Mouse (Mus musculus) limb, embryonic 14.5 days (tissue): ENCODE results near the gene Gm17482. TPM values are rescaled to one million over a fixed set of nuclear protein-coding genes. Genes with fewer than 3 reads are reported as not detected.

Source experiments
- ATAC-seq: fragments of 200-750 bp; cut with Nextera tagmentation; 2 replicates; pipeline ENCODE4 v1.8.0; 2017; ENCODE audit warnings: low read depth, moderate number of reproducible peaks, moderate TSS enrichment; ENCODE audit not compliant: low FRiP score
- DNase-seq: peaks from one replicate; pipeline ENCODE4 v3.0.0-alpha.2; 2015; ENCODE audit warnings: low spot score
- H3K27ac ChIP-seq: fragments of 300-500 bp; sonication (generic); replicated peaks from 2 replicates; pipeline ENCODE4 v1.5.1; 2014; ENCODE audit warnings: low read depth, mild to moderate bottlenecking, low read length, moderate library complexity, mixed read lengths
- H3K27me3 ChIP-seq: fragments of 300-500 bp; sonication (generic); 2 replicates; pipeline ENCODE4 v1.6.1; 2014; ENCODE audit warnings: low read length, mixed read lengths; ENCODE audit not compliant: control insufficient read depth, insufficient read depth
- H3K36me3 ChIP-seq: fragments of 300-500 bp; sonication (generic); 2 replicates; pipeline ENCODE4 v1.6.1; 2014; ENCODE audit warnings: mild to moderate bottlenecking, low read length, moderate library complexity, mixed read lengths; ENCODE audit not compliant: control insufficient read depth, insufficient read depth
- H3K4me1 ChIP-seq: fragments of 300-500 bp; sonication (generic); 2 replicates; pipeline ENCODE4 v1.6.1; 2014; ENCODE audit warnings: antibody characterized with exemption, low read length, mixed read lengths; ENCODE audit not compliant: control insufficient read depth, insufficient read depth
- H3K4me2 ChIP-seq: fragments of 300-500 bp; sonication (generic); replicated peaks from 2 replicates; pipeline ENCODE4 v1.6.1; 2014; ENCODE audit warnings: low read depth, mild to moderate bottlenecking, low read length, moderate library complexity; ENCODE audit not compliant: severe bottlenecking
- H3K4me3 ChIP-seq: fragments of 300-500 bp; sonication (generic); replicated peaks from 2 replicates; pipeline ENCODE4 v1.5.1; 2014; ENCODE audit warnings: low read length
- H3K9ac ChIP-seq: fragments of 300-500 bp; sonication (generic); 2 replicates; pipeline ENCODE4 v1.6.1; 2014; ENCODE audit warnings: mild to moderate bottlenecking, low read depth, low read length, moderate library complexity; ENCODE audit not compliant: severe bottlenecking
- H3K9me3 ChIP-seq: fragments of 300-500 bp; sonication (generic); 2 replicates; pipeline ENCODE4 v1.6.1; 2016; ENCODE audit warnings: low read length; ENCODE audit not compliant: control insufficient read depth
- POLR2A ChIP-seq: fragments of 200-500 bp; IDR thresholded peaks from 2 replicates; pipeline ENCODE4 v1.8.0; 2012; ENCODE audit warnings: inconsistent platforms, mild to moderate bottlenecking, moderate library complexity, borderline replicate concordance; ENCODE audit not compliant: insufficient read depth, insufficient read length; ENCODE audit errors: extremely low read depth
- WGBS: fragments of 180-500 bp; shearing (Covaris S2); extraction: QIAGEN DNeasy Blood & Tissue Kit; methylation state at CpG from one replicate; pipeline ENCODE4 v1.1.7; 2014; 5-methylcytosine and 5-hydroxymethylcytosine counted together
- polyA plus RNA-seq, 2 experiments: library from polyadenylated mRNA; depleted of rRNA in 1 of 2; stranded (reverse) in 1 of 2; unstranded in 1 of 2; fragments of >200 nt; fragmentation: Nextera tagmentation in 1 of 2; extraction: Ambion mirVana in 1 of 2; gene quantifications; 2 replicates each; pipeline versions ENCODE4 v1.2.1 to v1.2.3; 2012 to 2014

Gm17482 gene
- polyA plus RNA-seq, 2 experiments = not detected

DNA sequence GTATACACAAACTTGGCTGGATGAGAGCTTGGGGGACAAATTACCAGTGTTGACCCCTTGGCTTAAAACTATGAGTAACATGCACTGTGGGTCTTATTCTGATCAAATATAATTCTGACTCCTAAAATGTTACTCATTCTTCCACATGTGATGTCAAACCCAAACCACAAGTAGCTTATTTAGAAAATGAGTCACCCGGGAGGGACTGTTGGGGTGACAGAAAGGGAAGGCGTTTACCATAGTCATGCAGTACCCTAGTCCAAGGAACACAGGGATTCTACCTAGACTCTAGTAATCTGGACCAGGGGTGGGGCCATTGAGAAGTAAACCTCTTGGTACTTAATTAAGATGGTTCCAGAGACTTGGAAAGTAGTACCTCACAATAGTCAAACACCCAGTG is 57.0 kb downstream of the Gm17482 start:
- WGBS = 94% methylated on average over 2 of the region's 2 CpGs
- TF ChIP-seq POLR2A = no peak

DNA sequence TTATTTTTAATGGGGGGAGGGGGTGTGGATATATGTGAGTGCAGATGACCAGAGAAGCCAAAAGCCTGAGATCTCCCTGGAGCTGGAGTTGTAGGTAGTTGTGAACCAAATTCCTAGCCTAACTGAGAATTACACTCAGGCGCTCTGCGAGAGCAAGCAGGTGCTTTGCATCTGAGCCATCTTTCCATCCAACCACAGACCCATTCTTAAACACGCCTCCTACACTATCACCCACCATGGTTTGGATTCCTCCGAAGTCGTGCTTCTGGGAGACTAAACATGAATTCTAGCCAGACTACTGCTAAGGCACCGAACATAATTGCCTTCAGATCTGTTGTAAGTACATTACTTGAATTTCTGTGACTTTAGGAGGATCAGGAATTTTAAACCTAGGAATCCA is 59.3 kb downstream of the Gm17482 start:
- no peak for ATAC-seq
- H3K27me3 ChIP-seq = no peaks in the 10 kb centered on the region
- no peak overlapping the region for H3K4me3 ChIP-seq
- no peak overlapping the region for H3K4me2 ChIP-seq
- H3K36me3 ChIP-seq = no peaks in the 10 kb centered on the region
- no peak overlapping the region for H3K9ac ChIP-seq
- no peak for TF ChIP-seq POLR2A
- WGBS = 79% methylated on average over 6 of the region's 6 CpGs
- no peaks in the 10 kb centered on the region for H3K9me3 ChIP-seq
- no peak for DNase-seq
- H3K27ac ChIP-seq = no peak overlapping the region
- no peaks in the 10 kb centered on the region for H3K4me1 ChIP-seq

More for the DNA sequence above, 57.0 kb downstream of the Gm17482 start:
- no peak overlapping the region for H3K4me3 ChIP-seq
- H3K9me3 ChIP-seq = no peaks in the 10 kb centered on the region
- H3K4me1 ChIP-seq = no peaks in the 10 kb centered on the region
- ATAC-seq (no peak), DNase-seq (no peak)
- no peak overlapping the region for H3K4me2 ChIP-seq
- no peaks in the 10 kb centered on the region for H3K27me3 ChIP-seq
- H3K27ac ChIP-seq = no peak overlapping the region
- H3K36me3 ChIP-seq = no peaks in the 10 kb centered on the region
- no peak overlapping the region for H3K9ac ChIP-seq

DNA sequence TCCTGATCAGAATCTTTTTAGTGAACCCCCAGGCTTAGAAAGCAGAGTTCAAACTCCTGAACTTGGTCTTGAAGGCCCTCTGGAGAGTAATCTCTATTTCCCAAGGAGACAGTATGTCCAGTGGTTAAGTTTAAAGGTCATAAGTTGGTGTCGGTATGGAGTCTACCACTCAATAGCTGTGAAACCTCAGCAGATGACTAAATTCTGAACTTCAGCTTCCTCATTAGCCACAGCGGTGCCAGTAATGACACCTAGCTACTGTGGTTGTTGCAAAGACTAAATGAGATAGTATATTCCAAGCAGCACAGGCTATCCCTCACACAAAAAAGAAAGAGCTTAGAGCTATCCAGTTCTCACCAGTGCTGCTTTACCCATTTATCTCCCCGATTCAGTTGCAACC is 61.1 kb downstream of the Gm17482 start:
- 86% methylated on average over 3 of the region's 3 CpGs for WGBS
- Histone ChIP-seq H3K9ac (no peak overlapping the region), H3K36me3 (no peaks in the 10 kb centered on the region), H3K9me3 (no peaks in the 10 kb centered on the region), H3K4me2 (no peak overlapping the region), H3K4me3 (no peak overlapping the region), H3K27me3 (no peaks in the 10 kb centered on the region), H3K27ac (no peak overlapping the region), H3K4me1 (no peaks in the 10 kb centered on the region)
- no peak for TF ChIP-seq POLR2A
- DNase-seq = no peak
- ATAC-seq = no peak

DNA sequence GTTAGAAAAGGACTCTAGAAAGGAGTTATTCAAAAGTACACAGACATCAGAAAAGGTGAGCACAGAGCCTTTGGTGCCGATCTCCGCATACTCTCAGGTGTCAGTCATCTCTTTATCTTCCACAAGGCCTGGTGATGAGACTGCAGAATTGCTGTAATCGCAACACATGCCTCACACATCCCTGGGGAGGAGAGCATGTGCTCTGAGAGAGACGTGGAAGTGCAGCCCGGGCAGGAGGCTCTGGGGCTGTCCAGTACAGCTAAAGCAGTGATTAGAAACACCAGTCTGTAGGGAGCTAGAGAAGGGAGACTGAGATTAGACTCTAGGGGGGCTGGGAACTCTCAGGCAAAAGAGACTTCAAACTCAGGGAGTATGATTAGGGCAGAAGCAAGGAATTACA is 63.4 kb downstream of the Gm17482 start:
- no peaks in the 10 kb centered on the region for H3K9me3 ChIP-seq
- no peak overlapping the region for H3K4me3 ChIP-seq
- no peaks in the 10 kb centered on the region for H3K4me1 ChIP-seq
- DNase-seq (no peak), ATAC-seq (no peak)
- TF ChIP-seq POLR2A = no peak
- no peak overlapping the region for H3K27ac ChIP-seq
- no peaks in the 10 kb centered on the region for H3K27me3 ChIP-seq
- H3K9ac ChIP-seq = no peak overlapping the region
- no peaks in the 10 kb centered on the region for H3K36me3 ChIP-seq
- H3K4me2 ChIP-seq = no peak overlapping the region
- 57% methylated on average over 5 of the region's 5 CpGs for WGBS

DNA sequence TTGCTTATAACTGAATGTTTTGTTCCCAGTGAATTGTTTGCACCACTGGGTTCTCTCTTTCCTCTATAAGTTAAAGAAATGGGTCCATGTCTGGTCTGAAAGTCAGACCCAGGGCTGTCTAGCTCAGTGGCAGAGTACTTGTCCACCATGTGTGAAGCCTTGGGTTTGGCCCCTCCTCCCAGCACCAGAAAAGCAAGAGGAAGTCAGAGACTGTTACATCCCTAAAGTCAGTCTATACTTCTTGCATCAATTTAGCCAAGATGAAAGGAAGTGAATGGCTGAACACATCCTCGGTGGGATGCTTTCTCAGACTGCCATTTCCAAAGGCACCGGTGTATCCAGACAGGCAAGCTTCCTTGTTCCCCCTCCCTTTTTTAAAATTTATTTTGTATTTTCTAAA is 63.9 kb downstream of the Gm17482 start:
- no peaks in the 10 kb centered on the region for H3K36me3 ChIP-seq
- H3K4me3 ChIP-seq = no peak overlapping the region
- no peak overlapping the region for H3K4me2 ChIP-seq
- no peak for TF ChIP-seq POLR2A
- no peaks in the 10 kb centered on the region for H3K4me1 ChIP-seq
- H3K9ac ChIP-seq = no peak overlapping the region
- H3K9me3 ChIP-seq = no peaks in the 10 kb centered on the region
- H3K27ac ChIP-seq = no peak overlapping the region
- ATAC-seq (no peak), DNase-seq (no peak)
- H3K27me3 ChIP-seq = no peaks in the 10 kb centered on the region
- WGBS = 83% methylated on average over 2 of the region's 2 CpGs

DNA sequence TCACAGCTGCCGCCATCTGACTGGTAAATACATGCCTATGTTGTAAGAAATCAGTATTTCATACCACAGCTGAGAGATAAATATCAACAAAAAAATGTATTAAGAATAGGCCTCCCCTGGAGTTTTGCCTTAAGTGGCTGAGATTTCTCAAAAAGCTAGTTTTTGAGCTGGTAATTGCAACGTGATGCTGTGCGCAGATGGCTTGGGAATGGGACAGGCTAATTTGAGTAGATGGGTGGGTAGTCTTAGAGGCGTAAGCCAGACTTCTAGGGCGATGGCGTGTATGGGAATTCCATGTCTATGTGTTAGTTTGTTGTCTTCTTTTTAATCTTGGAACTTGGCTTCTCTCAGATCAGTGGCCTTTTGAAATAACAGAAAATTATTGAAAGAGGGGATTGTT is 64.7 kb downstream of the Gm17482 start:
- Histone ChIP-seq H3K9ac (no peak overlapping the region), H3K36me3 (no peaks in the 10 kb centered on the region), H3K27ac (no peak overlapping the region), H3K4me1 (no peaks in the 10 kb centered on the region), H3K4me3 (no peak overlapping the region), H3K27me3 (no peaks in the 10 kb centered on the region), H3K9me3 (no peaks in the 10 kb centered on the region), H3K4me2 (no peak overlapping the region)
- DNase-seq = no peak
- no peak for ATAC-seq
- no peak for TF ChIP-seq POLR2A
- WGBS = 92% methylated on average over 6 of the region's 6 CpGs
